Mouse (Mus musculus) kidney, adult 18-20 months (tissue): ENCODE measurements at regions not wholly inside any gene's neighbourhood (a gene's known extent, or its start where the extent isn't known, plus 50 kb on each side); places are given as distances from the start of the nearest gene placed in this dataset.

Experiments
- DNase-seq: peaks from one replicate; pipeline ENCODE4 v3.0.0; 2021

DNA sequence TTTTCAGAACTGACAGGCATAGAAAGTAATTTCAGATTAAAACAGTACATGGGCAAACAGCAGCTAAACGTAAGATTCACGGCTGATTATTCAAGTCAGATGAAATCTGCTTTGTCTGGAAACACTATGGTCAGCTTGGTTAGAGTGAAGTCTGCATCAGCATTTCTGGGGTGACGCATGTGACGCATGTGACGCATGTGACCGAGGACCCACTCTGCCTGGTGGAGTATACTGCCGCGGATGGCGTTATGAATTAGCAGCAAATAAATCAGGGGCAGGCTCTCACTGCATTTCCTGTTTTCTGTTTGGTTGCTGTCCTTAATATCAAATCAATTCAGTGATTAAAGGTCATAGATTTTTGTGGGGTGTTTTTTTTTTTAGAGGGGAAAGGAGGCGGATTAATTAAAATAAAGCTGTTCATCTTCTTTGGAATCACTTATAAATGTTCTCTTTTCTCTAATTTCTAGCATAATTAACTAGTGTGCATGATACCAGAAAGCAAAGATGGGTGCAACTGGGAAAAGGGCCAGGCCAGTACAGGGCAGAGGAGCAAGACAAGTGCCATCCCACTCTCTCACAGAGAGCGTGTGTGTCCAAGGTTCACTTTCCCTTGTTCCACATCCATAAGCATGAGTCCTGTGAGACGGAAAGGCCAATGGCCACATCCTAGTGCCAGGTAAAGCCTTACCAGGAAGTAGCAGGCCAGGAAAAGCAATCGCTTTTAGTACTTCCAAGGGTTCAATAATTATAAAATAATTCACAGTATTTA, 285.7 kb upstream of the Smim15 start:
- peak; percentile 46 for DNase-seq

- DNase-seq = no peak
Measured at GRCm38 (mm10) chr13:107752745-107753144, 291.5 kb upstream of the Smim15 start.

DNA sequence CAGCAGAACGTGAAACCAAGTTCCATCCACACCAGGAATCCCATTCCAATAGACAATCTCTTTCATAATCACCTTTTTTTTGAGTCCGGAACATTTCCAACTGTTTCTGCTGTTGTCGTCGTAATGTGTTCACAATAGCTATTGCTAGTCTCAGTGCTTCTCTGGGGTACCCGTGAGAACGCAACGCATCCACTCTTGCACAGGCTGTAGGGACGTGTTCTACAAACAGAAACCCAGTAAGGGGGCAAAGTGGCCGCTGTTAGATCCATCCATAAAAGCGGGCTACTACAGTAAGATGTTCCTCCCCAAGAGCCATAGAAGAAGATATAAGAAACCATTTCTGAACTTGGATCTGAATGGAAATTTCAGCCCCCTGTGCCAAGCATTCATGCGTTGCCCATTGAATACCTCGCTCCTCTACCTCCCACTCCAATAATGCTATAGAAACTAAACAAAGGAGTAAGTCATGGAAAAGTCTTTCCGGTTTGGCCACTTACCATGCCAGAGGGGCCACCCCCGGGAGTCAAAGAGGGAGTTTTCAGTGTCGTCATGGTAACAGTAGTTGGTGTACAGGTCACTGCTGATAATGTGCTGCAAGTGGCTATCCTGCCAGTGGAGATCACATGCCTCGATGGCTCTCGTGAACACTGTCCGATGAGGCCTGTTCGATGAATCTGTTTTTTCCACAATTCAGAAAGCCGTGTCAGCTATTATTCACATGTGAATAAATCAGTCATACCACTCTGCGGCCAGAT, 300.6 kb upstream of the Smim15 start:
- no peak for DNase-seq

GRCm38 (mm10) chr13:107736581-107736980, 307.7 kb upstream of the Smim15 start:
- DNase-seq = no peak

- DNase-seq = no peak
Measured at GRCm38 (mm10) chr13:107734161-107734905, 309.9 kb upstream of the Smim15 start.

DNA sequence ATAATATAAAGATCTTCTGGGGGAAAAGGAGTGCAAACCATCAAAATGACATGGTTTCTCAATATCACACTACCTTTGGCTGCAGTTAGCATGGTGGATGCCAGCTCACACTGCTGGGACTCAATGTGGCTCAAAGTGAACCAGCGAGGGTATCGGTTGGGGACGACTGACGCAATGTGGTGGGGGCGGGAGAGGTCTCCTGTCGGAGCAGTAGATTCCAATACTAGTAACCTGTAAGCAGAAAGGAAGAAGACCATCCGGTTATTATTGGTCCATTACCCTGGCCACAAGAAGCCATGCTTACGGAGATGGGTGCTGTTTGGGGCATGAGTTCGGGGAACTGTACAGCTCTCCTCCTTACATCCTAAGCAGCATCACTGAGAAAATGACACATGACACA, 313.3 kb upstream of the Smim15 start:
- no peak for DNase-seq

DNA sequence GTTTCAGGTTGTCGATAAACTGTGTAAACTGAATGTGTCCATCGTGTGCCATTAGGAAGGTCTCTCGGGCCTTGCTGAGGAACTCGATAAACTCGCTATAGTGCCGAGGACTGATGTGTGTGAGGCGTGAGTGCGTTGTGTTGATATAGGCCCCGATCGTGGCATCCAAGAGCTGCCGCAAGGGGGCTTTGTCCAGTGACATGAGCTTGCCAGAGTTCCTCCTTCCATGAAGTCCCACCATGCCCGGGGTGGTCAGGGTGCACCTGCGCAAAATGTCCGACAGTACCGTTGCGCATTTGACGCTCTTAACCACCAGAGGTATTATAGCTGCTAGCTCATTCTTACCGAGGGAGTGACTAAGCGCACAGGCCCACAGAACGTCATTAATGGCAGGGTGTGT, 317.8 kb upstream of the Smim15 start:
- no peak for DNase-seq

- no peak for DNase-seq
Measured at GRCm38 (mm10) chr13:107721901-107722300, 322.3 kb upstream of the Smim15 start.

DNA sequence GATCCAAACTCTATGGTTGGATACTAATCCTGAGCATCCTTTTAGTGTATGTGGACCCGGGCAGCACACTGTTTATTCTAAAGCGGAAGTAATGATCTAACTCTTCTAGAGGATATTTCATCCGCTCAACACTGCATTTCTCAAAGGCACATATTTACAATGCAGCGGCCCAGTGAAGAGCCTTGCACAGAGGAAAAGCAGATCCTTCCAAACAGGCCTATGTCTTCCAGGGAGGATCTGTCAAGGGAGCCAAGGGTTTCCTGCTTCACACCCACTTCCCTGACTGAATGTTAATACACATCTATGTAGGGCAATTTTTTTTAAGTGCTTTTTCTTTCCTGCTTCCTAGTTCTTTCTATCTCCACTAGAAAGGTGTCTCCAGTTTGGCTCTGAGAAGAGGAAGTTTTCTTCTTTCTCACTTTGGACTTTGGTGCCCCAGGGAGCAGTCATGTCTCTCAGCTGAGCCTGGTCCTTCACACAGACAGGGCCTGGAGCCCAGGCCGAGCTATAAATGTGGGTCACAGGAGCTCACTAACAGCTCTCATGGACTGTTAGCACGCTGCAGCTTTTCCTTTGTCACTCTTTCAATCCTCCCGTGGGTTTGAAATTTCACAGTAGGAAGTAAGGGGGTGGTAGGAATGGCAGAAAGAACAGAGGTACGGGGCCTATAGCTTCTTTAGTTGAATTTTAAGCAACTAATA, 323.2 kb upstream of the Smim15 start:
- DNase-seq = no peak

GRCm38 (mm10) chr13:107718973-107719620, 325.1 kb upstream of the Smim15 start:
- DNase-seq = no peak

DNA sequence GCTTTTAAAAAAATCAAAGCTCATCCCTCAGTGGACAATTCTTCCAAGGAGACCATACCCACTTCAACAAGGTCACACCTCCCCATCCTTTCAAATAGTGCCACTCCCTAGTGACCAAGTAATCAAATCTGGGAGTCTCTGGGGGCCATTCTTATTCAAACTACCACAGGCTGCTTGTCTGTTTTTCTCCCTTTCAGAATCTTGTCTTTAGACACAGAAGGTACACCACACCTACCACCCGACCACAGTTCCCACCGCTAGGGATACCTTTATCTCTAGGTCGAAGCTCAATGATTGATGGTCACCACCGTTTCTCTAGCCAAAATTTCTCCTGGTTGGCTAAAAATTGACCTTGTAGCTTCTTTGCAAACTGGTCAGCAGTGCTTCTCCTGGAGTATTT, 328.6 kb upstream of the Smim15 start:
- no peak for DNase-seq

DNA sequence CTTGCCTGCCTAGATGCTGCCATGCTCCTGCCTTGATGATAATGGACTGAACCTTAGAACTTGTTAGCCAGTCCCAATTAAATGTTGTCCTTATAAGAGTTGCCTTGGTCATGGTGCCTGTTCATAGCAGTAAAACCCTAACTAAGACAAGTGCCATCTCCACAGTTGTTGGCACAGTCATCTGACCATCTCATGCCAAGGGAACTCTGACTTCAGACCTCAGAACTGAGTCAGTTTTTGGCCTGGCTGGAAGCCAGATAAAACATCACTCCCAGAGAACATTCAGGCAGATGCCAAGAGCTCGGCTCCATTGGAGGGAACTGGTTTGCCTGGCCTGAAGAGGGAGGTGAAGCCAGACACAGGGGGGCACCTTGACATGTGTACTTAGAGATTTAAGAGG, 330.2 kb upstream of the Smim15 start:
- DNase-seq = peak; percentile 28

- no peak for DNase-seq
Measured at GRCm38 (mm10) chr13:107711341-107711994, 332.8 kb upstream of the Smim15 start.

DNA sequence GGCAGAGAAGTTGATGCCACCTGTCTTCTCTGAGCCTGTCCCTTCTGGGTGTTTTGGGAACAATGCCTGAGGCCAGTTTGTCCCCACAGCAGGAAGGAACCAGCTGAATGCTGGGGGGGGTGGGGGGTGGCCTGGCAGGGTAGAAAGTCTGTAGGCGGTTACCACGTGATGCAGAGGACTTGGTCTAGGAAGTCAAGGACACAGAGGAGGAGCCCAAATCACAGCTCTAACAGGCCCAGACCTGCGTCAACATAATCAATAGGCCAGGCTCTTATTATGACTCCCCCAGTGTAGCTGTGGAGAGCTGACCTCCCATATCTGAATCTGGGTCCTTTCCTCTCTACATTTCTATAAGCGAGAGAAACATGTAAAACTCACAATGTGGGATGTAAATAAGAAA, 333.9 kb upstream of the Smim15 start:
- no peak for DNase-seq

GRCm38 (mm10) chr13:107709828-107710227, 334.4 kb upstream of the Smim15 start:
- DNase-seq = no peak

- no peak for DNase-seq
Measured at GRCm38 (mm10) chr13:107703736-107704135, 340.5 kb upstream of the Smim15 start.

DNA sequence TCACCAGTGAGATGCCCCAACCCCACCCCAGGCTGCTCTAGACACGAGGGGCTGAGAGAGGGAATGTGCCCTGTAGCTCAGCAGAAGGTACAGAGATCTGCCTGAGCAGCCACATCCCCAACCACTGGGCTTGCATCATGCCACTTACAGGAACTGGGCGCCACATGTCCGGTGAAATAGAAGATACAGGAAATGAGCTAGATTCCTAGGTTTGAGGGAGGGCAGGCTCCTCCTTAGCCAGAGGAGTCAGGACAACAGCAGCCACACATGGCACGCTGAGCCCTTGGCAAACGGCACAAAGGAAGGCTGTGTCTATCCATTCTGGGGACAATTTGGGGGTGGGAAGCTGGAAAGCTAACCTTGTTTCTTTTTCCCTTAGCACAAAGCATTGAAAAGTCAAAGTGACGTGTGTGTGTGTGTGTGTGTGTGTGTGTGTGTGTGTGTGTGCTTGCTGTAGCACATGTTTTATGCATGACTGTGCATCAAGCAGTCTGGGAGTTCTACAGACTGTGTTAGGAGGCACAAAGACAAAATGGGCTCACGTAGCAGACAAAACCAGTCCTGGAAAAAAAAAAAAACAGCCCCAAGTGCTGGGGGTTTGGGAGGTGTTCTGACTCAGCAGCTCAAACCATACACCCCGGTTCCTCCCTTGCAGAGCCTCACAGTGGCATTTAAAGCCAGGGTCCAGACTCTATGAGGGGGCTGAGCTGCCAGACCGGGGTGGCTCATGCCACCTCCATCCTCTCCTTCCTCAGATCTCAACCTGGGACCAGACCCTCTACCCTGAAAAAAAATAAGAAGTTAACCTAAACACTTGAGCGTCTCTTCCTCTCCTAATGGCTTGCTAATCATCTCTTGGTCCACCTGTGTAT, 343.7 kb upstream of the Smim15 start:
- DNase-seq = peak; percentile 6

DNA sequence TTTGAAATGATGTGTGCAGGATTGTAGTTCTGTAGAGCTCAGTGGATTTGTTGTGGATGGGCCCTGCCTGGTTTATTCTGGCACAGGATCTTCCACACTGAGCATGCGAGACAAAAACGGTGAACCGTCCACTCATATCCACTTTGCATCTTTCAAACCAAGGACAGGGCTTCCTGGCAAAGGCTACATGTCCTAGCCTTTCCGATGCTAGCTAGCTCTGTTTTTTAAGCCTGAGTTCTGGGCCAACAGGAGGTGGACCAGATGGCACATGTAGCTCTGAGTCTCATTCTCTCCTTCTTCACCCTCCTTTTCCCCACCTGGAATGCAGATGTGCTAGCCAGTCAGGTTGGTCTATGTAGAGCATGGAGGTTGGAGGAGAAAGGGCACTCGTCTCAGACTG, 345.0 kb upstream of the Smim15 start:
- no peak for DNase-seq

- DNase-seq = no peak
Measured at GRCm38 (mm10) chr13:107698345-107698744, 345.9 kb upstream of the Smim15 start.

DNA sequence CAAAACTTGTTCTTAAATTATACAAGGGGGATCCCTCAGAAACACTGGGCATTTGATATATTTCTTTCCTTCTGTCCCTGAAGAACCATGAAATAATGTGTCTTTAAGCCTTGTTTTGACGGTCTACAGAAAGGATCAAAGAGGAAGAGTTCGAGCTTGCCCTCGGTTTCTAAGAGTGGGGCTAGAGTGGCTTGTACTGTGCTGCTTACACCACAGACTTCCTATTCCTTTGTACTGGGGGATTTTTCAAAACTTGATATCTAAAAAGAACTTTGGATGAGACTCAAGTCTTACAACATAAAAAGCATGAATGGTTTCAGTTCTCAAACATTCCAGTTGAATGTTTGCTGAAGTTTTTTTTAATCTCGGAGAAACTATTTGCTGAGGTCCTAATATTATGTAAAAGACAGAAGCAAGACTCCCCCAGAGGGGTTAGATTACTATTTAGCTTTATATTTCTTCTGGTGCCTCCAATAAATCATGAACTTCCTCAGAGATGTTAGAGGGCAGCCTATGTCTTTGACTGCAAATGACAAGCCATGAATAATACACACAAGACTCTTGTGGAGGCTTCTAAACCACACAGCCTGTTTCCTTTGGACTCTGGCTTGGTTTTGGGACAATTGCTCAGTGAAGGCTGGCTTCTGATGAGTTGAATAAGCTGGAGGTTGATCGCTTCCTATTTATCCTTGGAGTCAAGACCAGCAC, 352.0 kb upstream of the Smim15 start:
- DNase-seq = no peak
